Mouse (Mus musculus) left cerebral cortex, adult 2 months (tissue): ENCODE measurements around the gene Borcs7. TPM values are rescaled to one million over a fixed set of nuclear protein-coding genes. Genes with fewer than 3 reads are reported as not detected.

ENCODE experiments used
- DNase-seq, 2 experiments: peaks; one replicate each; pipeline ENCODE4 v3.0.0; 2021 to 2022; ENCODE audit warnings: low spot score in 2 of 2, mixed read lengths in 1 of 2; ENCODE audit errors: extremely low spot score in 1 of 2
- H3K27ac ChIP-seq: fragments of 200-600 bp; 2 replicates; pipeline ENCODE4 v1.8.1; 2022
- H3K4me3 ChIP-seq: fragments of 200-600 bp; 2 replicates; pipeline ENCODE4 v1.8.1; 2022
- CTCF ChIP-seq: fragments of 200-600 bp; IDR thresholded peaks from 2 replicates; pipeline ENCODE4 v1.8.1; 2022; ENCODE audit warnings: antibody characterized with exemption, mild to moderate bottlenecking, moderate library complexity
- intact Hi-C: fragments of 180-260 bp; cut with DNase I; formaldehyde crosslinking; loops from one replicate; pipeline ENCODE4 v1.15.1; 2025
- total RNA-seq, 2 experiments: library from RNA; stranded (reverse); gene quantifications; 2 replicates each; pipeline ENCODE4 v1.2.3; 2021

Gene Borcs7
- total RNA-seq, 2 experiments from 2014 or later, result 22.0 to 22.3 TPM

GRCm38 (mm10) chr19:46747799-46748198, 58.1 kb downstream of the Borcs7 start:
- intact Hi-C loops, result no loop called here
- Histone ChIP-seq H3K4me3 (no peak overlapping the region), H3K27ac (no peak overlapping the region)
- no peak for DNase-seq
- TF ChIP-seq CTCF, result no peak

- DNase-seq, result no peak
- no peak for TF ChIP-seq CTCF
- intact Hi-C loops, result no loop called here
- Histone ChIP-seq H3K4me3 (no peak overlapping the region), H3K27ac (no peak overlapping the region)
Measured at GRCm38 (mm10) chr19:46752235-46752634, 62.5 kb downstream of the Borcs7 start.

Other genes with a start within 250 kb of the Borcs7 start
- 100 to 1,000 TPM; 114 to 121 TPM for gene Trim8, start 188.2 kb upstream of the Borcs7 start, total RNA-seq
- 100 to 1,000 TPM; 120 to 129 TPM for gene Arl3, start 116.7 kb upstream of the Borcs7 start, total RNA-seq
- gene Sfxn2, start 116.5 kb upstream of the Borcs7 start, total RNA-seq, result 1 to 10 TPM; 4.6 to 7.4 TPM
- gene Wbp1l, start 90.8 kb upstream of the Borcs7 start, total RNA-seq, result 10 to 100 TPM; 36.8 to 42.6 TPM
- not detected for gene Cyp17a1, start 16.7 kb upstream of the Borcs7 start, total RNA-seq
- gene As3mt, start 17.6 kb downstream of the Borcs7 start, total RNA-seq, result 10 to 100 TPM; 26.5 to 27.4 TPM
- gene Cnnm2, start 71.7 kb downstream of the Borcs7 start, total RNA-seq, result 10 to 100 TPM; 35.7 to 37.3 TPM